In the genomic region with DNA sequence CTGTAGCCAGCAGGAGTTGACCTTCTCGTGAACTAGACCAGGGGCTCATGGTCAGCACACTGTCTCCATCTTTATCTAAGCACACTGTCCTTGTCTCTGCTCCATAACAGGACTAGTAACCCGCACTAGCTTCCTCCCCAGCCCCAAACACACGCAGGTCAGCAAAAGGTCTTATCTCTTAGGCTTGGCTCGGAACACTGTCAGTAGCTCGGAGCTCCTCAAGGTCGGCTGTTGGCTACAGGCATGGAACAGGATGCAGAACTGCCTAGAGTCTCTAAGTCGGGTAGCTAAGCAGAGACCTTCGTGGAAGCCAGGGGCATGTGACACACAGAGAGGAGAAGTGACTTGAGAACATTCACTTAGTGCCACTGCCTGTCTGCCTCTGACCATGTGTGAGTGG, we compare ENCODE assay signal across 18 mouse cellular contexts. TPM values are rescaled to one million over a fixed set of nuclear protein-coding genes. Genes with fewer than 3 reads are reported as not detected.
DNase-seq lines count a peak whose midpoint lies in the region; ATAC-seq and TF ChIP-seq lines count a peak whose summit lies in the region.
"Had no signal": no experiment of that assay in that cellular context is flagged by ENCODE, and none has a peak within 500 bp of the region (broad histone marks: within the 10 kb centered on the region; RNA-seq: fewer than 3 reads in every experiment).

No protein-coding gene starts in this region.

- TF ChIP-seq CTCF in kidney, adult 2 months (conservative IDR thresholded peaks at IDR 0.05; ENCODE audit: insufficient read depth, insufficient read length, low read depth, low read length): no peak
- no peak for TF ChIP-seq CTCF in liver, embryonic 14.5 days (IDR thresholded peaks at IDR 0.05; ENCODE audit: low read depth)
- no peak for TF ChIP-seq CTCF in hindbrain, postnatal 0 days (IDR thresholded peaks at IDR 0.05; ENCODE audit: low read depth)

- WGBS in kidney, adult 2 months: 62% methylated on average over 8 of the region's 8 CpGs
- 86% methylated on average over 8 of the region's 8 CpGs for WGBS in kidney, embryonic 15.5 days
- 29% methylated on average over 8 of the region's 8 CpGs for WGBS in liver, embryonic 14.5 days (ENCODE audit: insufficient replicate concordance)
- WGBS in hindbrain, postnatal 0 days: 90% methylated on average over 8 of the region's 8 CpGs

- H3K27me3 ChIP-seq in kidney, adult 2 months (replicated peaks; ENCODE audit: control insufficient read depth, insufficient read depth, low read length): no peaks in the 10 kb centered on the region
- no peaks in the 10 kb centered on the region for H3K27me3 ChIP-seq in kidney, embryonic 15.5 days
- H3K27me3 ChIP-seq in liver, embryonic 14.5 days (ENCODE audit: control insufficient read depth, insufficient read depth, low read length): no peaks in the 10 kb centered on the region
- H3K27me3 ChIP-seq in hindbrain, postnatal 0 days (ENCODE audit: insufficient read depth, low read length): no peaks in the 10 kb centered on the region
- H3K27me3 ChIP-seq: limb, embryonic 12.5 days; stomach, embryonic 15.5 days had no signal

- TF ChIP-seq POLR2A in kidney, adult 2 months (IDR thresholded peaks at IDR 0.05; ENCODE audit: low read depth, low read length): no peak

- H3K9ac ChIP-seq in kidney, embryonic 15.5 days: no peak overlapping the region
- H3K9ac ChIP-seq in liver, embryonic 14.5 days (replicated peaks): no peak overlapping the region
- no peak overlapping the region for H3K9ac ChIP-seq in hindbrain, postnatal 0 days (replicated peaks; ENCODE audit: low read length)
- H3K9ac ChIP-seq: limb, embryonic 12.5 days; stomach, embryonic 15.5 days had no signal

- no peaks in the 10 kb centered on the region for H3K4me1 ChIP-seq in kidney, adult 2 months (ENCODE audit: control insufficient read depth, insufficient read depth, low read length)
- H3K4me1 ChIP-seq in kidney, embryonic 15.5 days: peaks cover 34% of the 10 kb centered on the region
- H3K4me1 ChIP-seq in liver, embryonic 14.5 days (replicated peaks; ENCODE audit: control insufficient read depth in 2 of 2, insufficient read depth in 2 of 2, low read length in 1 of 2): peaks cover 0 to 13% of the 10 kb centered on the region in 2 experiments; a peak in 2 of 4 replicates
- H3K4me1 ChIP-seq in hindbrain, postnatal 0 days (ENCODE audit: insufficient read depth, low read length): peaks cover 4% of the 10 kb centered on the region; the same call in 1 of the 2 replicates

- no peaks in the 10 kb centered on the region for H3K36me3 ChIP-seq in kidney, adult 2 months (ENCODE audit: control insufficient read depth, insufficient read depth, low read length)
- H3K36me3 ChIP-seq in kidney, embryonic 15.5 days: peaks cover 63% of the 10 kb centered on the region
- H3K36me3 ChIP-seq in liver, embryonic 14.5 days (replicated peaks; ENCODE audit: control insufficient read depth, insufficient read depth, low read depth): no peaks in the 10 kb centered on the region; the same call in 1 of the 2 replicates
- H3K36me3 ChIP-seq in hindbrain, postnatal 0 days (ENCODE audit: insufficient read depth, low read length): no peaks in the 10 kb centered on the region

- peak; percentile 87 to 90 for DNase-seq in adrenal gland, adult (ENCODE audit: inconsistent age in 2 of 2, low spot score in 1 of 2)
- DNase-seq in adrenal gland, postnatal 4 days (ENCODE audit: low spot score in 2 of 2): no peak
- peak; percentile 46 for DNase-seq in kidney, adult 2 months
- peak; percentile 52 for DNase-seq in adrenal gland, postnatal 25 days
- DNase-seq in liver, embryonic 14.5 days (ENCODE audit: low read depth in 3 of 3, low spot score in 3 of 3): no peak
- DNase-seq in hindbrain, postnatal 0 days (ENCODE audit: low spot score): no peak
- DNase-seq: cerebellum, adult 2 months; kidney, postnatal 36 days; thymus, postnatal 4 days had no signal

- H3K4me3 ChIP-seq in kidney, adult 2 months (ENCODE audit: insufficient read depth, low read depth, low read length): no peak overlapping the region
- no peak overlapping the region for H3K4me3 ChIP-seq in kidney, embryonic 15.5 days (replicated peaks)
- no peak overlapping the region for H3K4me3 ChIP-seq in liver, embryonic 14.5 days (ENCODE audit: insufficient read depth in 1 of 2, low read depth in 2 of 2, low read length in 2 of 2)
- no peak overlapping the region for H3K4me3 ChIP-seq in hindbrain, postnatal 0 days (ENCODE audit: low read length)
- H3K4me3 ChIP-seq: limb, embryonic 12.5 days; stomach, embryonic 15.5 days had no signal

- TF ChIP-seq EP300 in liver, embryonic 14.5 days (IDR thresholded peaks at IDR 0.05; ENCODE audit: low read depth): no peak

- ATAC-seq in kidney, embryonic 15.5 days (replicated peaks; ENCODE audit: low FRiP score): no peak
- ATAC-seq in liver, embryonic 14.5 days (ENCODE audit: insufficient read depth): peak; percentile 16; the same call in 1 of the 2 replicates
- ATAC-seq in hindbrain, postnatal 0 days: no peak
- no peak for ATAC-seq in inflammation-experienced regulatory T-cells, adult 6 months

- H3K4me2 ChIP-seq in kidney, embryonic 15.5 days: no peak overlapping the region
- no peak overlapping the region for H3K4me2 ChIP-seq in liver, embryonic 14.5 days (ENCODE audit: low read depth)
- no peak overlapping the region for H3K4me2 ChIP-seq in hindbrain, postnatal 0 days (ENCODE audit: low read depth, low read length)
- H3K4me2 ChIP-seq: limb, embryonic 12.5 days; stomach, embryonic 15.5 days had no signal

- no peaks in the 10 kb centered on the region for H3K9me3 ChIP-seq in kidney, embryonic 15.5 days (replicated peaks)
- H3K9me3 ChIP-seq in liver, embryonic 14.5 days (ENCODE audit: control insufficient read depth, low read length): no peaks in the 10 kb centered on the region
- no peaks in the 10 kb centered on the region for H3K9me3 ChIP-seq in hindbrain, postnatal 0 days (ENCODE audit: low read length)
- H3K9me3 ChIP-seq: limb, embryonic 12.5 days; stomach, embryonic 15.5 days had no signal

- H3K27ac ChIP-seq in kidney, adult 2 months (ENCODE audit: insufficient read depth, low read depth, low read length): no peak overlapping the region
- H3K27ac ChIP-seq in kidney, embryonic 15.5 days: no peak overlapping the region
- H3K27ac ChIP-seq in liver, embryonic 14.5 days: no peak overlapping the region
- H3K27ac ChIP-seq in hindbrain, postnatal 0 days: no peak overlapping the region
- H3K27ac ChIP-seq: limb, embryonic 12.5 days; macrophage had no signal

RNA-seq across cellular contexts. Expression of a gene that starts 1.9 kb away (rescaled TPM):
- 1 to 10 TPM; 2.6 to 2.8 TPM for total RNA-seq in adrenal gland, postnatal 4 days (2021)
- polyA plus RNA-seq in kidney, adult 2 months (2012; rRNA removed): 0.87 and 1.4 TPM in 2 replicates
- polyA plus RNA-seq in kidney, embryonic 15.5 days (2015; fragmentation: Nextera tagmentation; extraction: Ambion mirVana): 4.3 and 21.7 TPM in 2 replicates
- total RNA-seq in adrenal gland, postnatal 25 days (2021): 1.8 and 2.0 TPM in 2 replicates
- polyA plus RNA-seq in liver, embryonic 14.5 days (2012; rRNA removed): 0.17 and 0.33 TPM in 2 replicates
- 0.30 and 0.32 TPM in 2 replicates for polyA plus RNA-seq in liver, embryonic 14.5 days (2014; fragmentation: Nextera tagmentation; extraction: Ambion mirVana)
- total RNA-seq in hindbrain, postnatal 0 days (2014; rRNA removed): not detected in 2 replicates
- polyA plus RNA-seq in hindbrain, postnatal 0 days (2015; fragmentation: Nextera tagmentation; extraction: Ambion mirVana): 0.39 TPM in 1 of 2 replicates, not detected in the other
- polyA plus RNA-seq in inflammation-experienced regulatory T-cells, adult 6 months (2017; shearing (Covaris generic)): under 1 TPM in 1 of 3 experiments, not detected in 2; 0.46 TPM
- total RNA-seq: granulocyte monocyte progenitor cell, adult 5-6 weeks; left cerebral cortex, adult 18-20 months; monocyte, adult 5-6 weeks had no signal
- polyA plus RNA-seq: cerebellum, adult 2 months; frontal cortex, adult 2 months had no signal

RNA-seq across cellular contexts. Expression of a gene that starts 7.0 kb away (rescaled TPM):
- total RNA-seq in adrenal gland, postnatal 4 days (2021): 10 to 100 TPM; 41.5 to 44.5 TPM
- 58.0 and 71.2 TPM in 2 replicates for polyA plus RNA-seq in kidney, adult 2 months (2012; rRNA removed)
- 19.5 and 23.5 TPM in 2 replicates for polyA plus RNA-seq in kidney, embryonic 15.5 days (2015; fragmentation: Nextera tagmentation; extraction: Ambion mirVana)
- 32.3 and 43.2 TPM in 2 replicates for total RNA-seq in adrenal gland, postnatal 25 days (2021)
- 7.2 TPM in 2 replicates for polyA plus RNA-seq in liver, embryonic 14.5 days (2012; rRNA removed)
- 4.5 and 4.9 TPM in 2 replicates for polyA plus RNA-seq in liver, embryonic 14.5 days (2014; fragmentation: Nextera tagmentation; extraction: Ambion mirVana)
- 16.3 and 16.6 TPM in 2 replicates for total RNA-seq in hindbrain, postnatal 0 days (2014; rRNA removed)
- 6.7 and 7.5 TPM in 2 replicates for polyA plus RNA-seq in hindbrain, postnatal 0 days (2015; fragmentation: Nextera tagmentation; extraction: Ambion mirVana)
- 10 to 100 TPM; 16.6 to 22.5 (median 18.2) TPM for polyA plus RNA-seq in inflammation-experienced regulatory T-cells, adult 6 months (2017; shearing (Covaris generic))

RNA-seq across cellular contexts. Expression of a gene that starts 7.6 kb away (rescaled TPM):
- not detected for total RNA-seq in adrenal gland, postnatal 4 days (2021)
- 0.27 TPM in 1 of 2 replicates, not detected in the other for polyA plus RNA-seq in kidney, adult 2 months (2012; rRNA removed)
- 0.39 TPM in 1 of 2 replicates, not detected in the other for polyA plus RNA-seq in kidney, embryonic 15.5 days (2015; fragmentation: Nextera tagmentation; extraction: Ambion mirVana)
- not detected in 2 replicates for total RNA-seq in adrenal gland, postnatal 25 days (2021)
- polyA plus RNA-seq in liver, embryonic 14.5 days (2012; rRNA removed): not detected in 2 replicates
- polyA plus RNA-seq in liver, embryonic 14.5 days (2014; fragmentation: Nextera tagmentation; extraction: Ambion mirVana): not detected in 2 replicates
- not detected in 2 replicates for total RNA-seq in hindbrain, postnatal 0 days (2014; rRNA removed)
- 0.38 TPM in 1 of 2 replicates, not detected in the other for polyA plus RNA-seq in hindbrain, postnatal 0 days (2015; fragmentation: Nextera tagmentation; extraction: Ambion mirVana)
- not detected for polyA plus RNA-seq in inflammation-experienced regulatory T-cells, adult 6 months (2017; shearing (Covaris generic))
- total RNA-seq: granulocyte monocyte progenitor cell, adult 5-6 weeks; left cerebral cortex, adult 18-20 months; monocyte, adult 5-6 weeks had no signal
- polyA plus RNA-seq: cerebellum, adult 2 months; frontal cortex, adult 2 months; limb, embryonic 12.5 days; macrophage had no signal

RNA-seq across cellular contexts. Expression of a gene that starts 7.6 kb away (rescaled TPM):
- 100 to 1,000 TPM; 508 to 623 TPM for total RNA-seq in adrenal gland, postnatal 4 days (2021)
- 642 and 737 TPM in 2 replicates for polyA plus RNA-seq in kidney, adult 2 months (2012; rRNA removed)
- 897 and 954 TPM in 2 replicates for polyA plus RNA-seq in kidney, embryonic 15.5 days (2015; fragmentation: Nextera tagmentation; extraction: Ambion mirVana)
- total RNA-seq in adrenal gland, postnatal 25 days (2021): 418 and 471 TPM in 2 replicates
- polyA plus RNA-seq in liver, embryonic 14.5 days (2012; rRNA removed): 217 and 258 TPM in 2 replicates
- 405 and 432 TPM in 2 replicates for polyA plus RNA-seq in liver, embryonic 14.5 days (2014; fragmentation: Nextera tagmentation; extraction: Ambion mirVana)
- 79.3 and 82.4 TPM in 2 replicates for total RNA-seq in hindbrain, postnatal 0 days (2014; rRNA removed)
- polyA plus RNA-seq in hindbrain, postnatal 0 days (2015; fragmentation: Nextera tagmentation; extraction: Ambion mirVana): 269 and 281 TPM in 2 replicates
- polyA plus RNA-seq in inflammation-experienced regulatory T-cells, adult 6 months (2017; shearing (Covaris generic)): 10 to 100 TPM; 60.0 to 93.0 (median 74.2) TPM

RNA-seq across cellular contexts. Expression of a gene that starts 18.9 kb away (rescaled TPM):
- 10 to 100 TPM in 1 of 2 experiments, 1 to 10 TPM in 1; 8.0 to 13.7 TPM for total RNA-seq in adrenal gland, postnatal 4 days (2021)
- polyA plus RNA-seq in kidney, adult 2 months (2012; rRNA removed): 125 and 135 TPM in 2 replicates
- polyA plus RNA-seq in kidney, embryonic 15.5 days (2015; fragmentation: Nextera tagmentation; extraction: Ambion mirVana): 55.2 and 59.7 TPM in 2 replicates
- 3.6 and 3.9 TPM in 2 replicates for total RNA-seq in adrenal gland, postnatal 25 days (2021)
- 34.2 and 35.7 TPM in 2 replicates for polyA plus RNA-seq in liver, embryonic 14.5 days (2012; rRNA removed)
- 20.2 and 30.9 TPM in 2 replicates for polyA plus RNA-seq in liver, embryonic 14.5 days (2014; fragmentation: Nextera tagmentation; extraction: Ambion mirVana)
- 16.5 and 39.5 TPM in 2 replicates for total RNA-seq in hindbrain, postnatal 0 days (2014; rRNA removed)
- 22.4 and 24.0 TPM in 2 replicates for polyA plus RNA-seq in hindbrain, postnatal 0 days (2015; fragmentation: Nextera tagmentation; extraction: Ambion mirVana)
- 1 to 10 TPM in 1 of 3 experiments, under 1 TPM in 1, not detected in 1; 0.54 to 6.6 TPM for polyA plus RNA-seq in inflammation-experienced regulatory T-cells, adult 6 months (2017; shearing (Covaris generic))

Comparison
In these comparisons a context has a peak if more than half of its experiments do, and no peak if none do; other contexts are left out.
1. DNase-seq: peak in adrenal gland, adult (2 of 2), kidney, adult 2 months (single experiment) and adrenal gland, postnatal 25 days (single experiment); none in adrenal gland, postnatal 4 days (0 of 2), liver, embryonic 14.5 days (0 of 3) and hindbrain, postnatal 0 days (single experiment).